Mouse (Mus musculus) embryonic fibroblast, embryonic 13.5 days (primary cell): ENCODE data around the gene Ikbke. TPM values are rescaled to one million over a fixed set of nuclear protein-coding genes. Genes with fewer than 3 reads are reported as not detected.
"Not testable (repeated sequence)": the region's sequence is repeated elsewhere in the genome, so short reads cannot be mapped to it uniquely, and the experiment has no call there.

Experiments used
- H3K27ac ChIP-seq: 2 replicates; pipeline ENCODE4 v1.5.1; 2012; ENCODE audit warnings: low read length, control low read depth, inconsistent platforms; ENCODE audit not compliant: insufficient read depth
- H3K4me1 ChIP-seq: 2 replicates; pipeline ENCODE4 v1.6.1; 2011; ENCODE audit warnings: low read length; ENCODE audit not compliant: control insufficient read depth, insufficient read depth
- H3K4me3 ChIP-seq: 2 replicates; pipeline ENCODE4 v1.5.1; 2011; ENCODE audit warnings: mild to moderate bottlenecking, control low read depth, low read length; ENCODE audit not compliant: insufficient read depth
- CTCF ChIP-seq: IDR thresholded peaks from 2 replicates; pipeline ENCODE4 v1.5.1; 2011; ENCODE audit warnings: mild to moderate bottlenecking, control low read depth, low read length, moderate library complexity, borderline replicate concordance; ENCODE audit not compliant: insufficient read depth
- POLR2A ChIP-seq: IDR thresholded peaks from 2 replicates; pipeline ENCODE4 v1.6.1; 2011; ENCODE audit warnings: low read depth, mild to moderate bottlenecking, control low read depth, low read length, moderate library complexity
- polyA plus RNA-seq: library from polyadenylated mRNA; stranded (reverse); fragments of >200 nt; gene quantifications from 2 replicates; pipeline ENCODE4 v1.2.4, GENCODE M21; 2011; ENCODE audit warnings: low read depth; ENCODE audit not compliant: missing spikeins, insufficient read length

Gene Ikbke
- polyA plus RNA-seq, 1 experiment = 14.6 TPM

GRCm38 (mm10) chr1:131268776-131269175 is 10.6 kb downstream of the Ikbke start:
- no peak for TF ChIP-seq POLR2A
- no peak for TF ChIP-seq CTCF
- Histone ChIP-seq H3K4me3 (no peak overlapping the region), H3K27ac (no peak overlapping the region), H3K4me1 (no peaks in the 10 kb centered on the region)

GRCm38 (mm10) chr1:131263905-131264304 is 15.5 kb downstream of the Ikbke start:
- no peak overlapping the region for H3K4me3 ChIP-seq

GRCm38 (mm10) chr1:131260309-131260656 is 19.1 kb downstream of the Ikbke start:
- no peaks in the 10 kb centered on the region for H3K4me1 ChIP-seq
- no peak overlapping the region for H3K4me3 ChIP-seq
- TF ChIP-seq CTCF (peak; percentile 74), POLR2A (no peak)
- no peak overlapping the region for H3K27ac ChIP-seq

More at GRCm38 (mm10) chr1:131263905-131264304, 15.5 kb downstream of the Ikbke start:
- H3K4me1 ChIP-seq = no peaks in the 10 kb centered on the region
- no peak overlapping the region for H3K27ac ChIP-seq
- TF ChIP-seq CTCF (no peak), POLR2A (no peak)

- H3K27ac ChIP-seq = no peak overlapping the region
- H3K4me1 ChIP-seq = no peaks in the 10 kb centered on the region
- TF ChIP-seq CTCF (no peak), POLR2A (no peak)
- H3K4me3 ChIP-seq = no peak overlapping the region
Observed at GRCm38 (mm10) chr1:131259632-131260308, 19.6 kb downstream of the Ikbke start.

- Histone ChIP-seq H3K4me3 (no peak overlapping the region), H3K4me1 (no peaks in the 10 kb centered on the region), H3K27ac (no peak overlapping the region)
- no peak for TF ChIP-seq POLR2A
- TF ChIP-seq CTCF = no peak
Observed at GRCm38 (mm10) chr1:131257288-131257687, 22.1 kb downstream of the Ikbke start.

- not testable (repeated sequence) for H3K27ac ChIP-seq, H3K4me1 ChIP-seq, H3K4me3 ChIP-seq
Observed at GRCm38 (mm10) chr1:131252516-131253250, 26.7 kb downstream of the Ikbke start.

- no peak overlapping the region for H3K4me3 ChIP-seq
- TF ChIP-seq CTCF = no peak
- no peak for TF ChIP-seq POLR2A
- H3K4me1 ChIP-seq = peaks cover 10% of the 10 kb centered on the region; the same call in 1 of the 2 replicates
- no peak overlapping the region for H3K27ac ChIP-seq
Observed at GRCm38 (mm10) chr1:131246433-131247395, 32.7 kb downstream of the Ikbke start.

- no peak for TF ChIP-seq POLR2A
- TF ChIP-seq CTCF = peak; percentile 20; the same call in 1 of the 2 replicates
- H3K4me1 ChIP-seq = peaks cover 10% of the 10 kb centered on the region; the same call in 1 of the 2 replicates
- no peak overlapping the region for H3K27ac ChIP-seq
- peak overlapping the region; percentile 63; the same call in 1 of the 2 replicates for H3K4me3 ChIP-seq
Observed at GRCm38 (mm10) chr1:131245926-131246325, 33.5 kb downstream of the Ikbke start.

GRCm38 (mm10) chr1:131245089-131245856 is 34.1 kb downstream of the Ikbke start, which contains the start of gene Rassf5:
Rassf5 (minus strand) TSS chr1:131245258.
- no peak within 1 kb of the TSS for H3K27ac ChIP-seq
- H3K4me1 ChIP-seq = peaks cover 10% of the 10 kb centered on the region; the same call in 1 of the 2 replicates
- H3K4me3 ChIP-seq = peak within 1 kb of the TSS; percentile 63
- TF ChIP-seq POLR2A (peak; percentile 85), CTCF (no peak)
